Mouse (Mus musculus): Measurements from ENCODE around the gene Krt23. TPM values are rescaled to one million over a fixed set of nuclear protein-coding genes. Genes with fewer than 3 reads are reported as not detected.

The Krt23 gene
- polyA plus RNA-seq, 1 experiment from 2014 or later, result 0.81 TPM

DNA sequence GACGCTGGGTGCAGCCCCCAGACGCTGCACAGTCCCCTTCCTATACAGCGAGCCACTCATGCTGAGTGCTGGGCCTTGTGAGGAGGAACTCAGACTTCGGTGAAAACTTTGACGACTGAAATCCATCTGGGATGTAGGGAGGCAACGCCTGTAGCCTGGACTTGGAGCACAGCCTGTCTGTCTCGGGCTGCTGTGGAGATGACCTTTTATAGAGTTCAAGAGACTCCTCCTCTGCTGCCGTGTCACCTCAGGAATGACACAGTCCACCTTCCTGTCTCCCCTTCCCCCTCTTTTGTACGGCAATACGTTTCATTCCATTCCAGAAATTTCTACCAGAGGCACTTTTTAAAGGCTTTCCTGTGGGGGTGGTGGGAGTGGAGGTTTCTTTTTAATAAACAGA lies 55.0 kb downstream of the Krt23 start, which contains the start of gene Krt20:
Gene Krt20 (minus strand): TSS at position 179 of the 400 bp plus-strand sequence.
- Histone ChIP-seq H3K36me3 (no peaks in the 10 kb centered on the region), H3K27me3 (ENCODE audit: low read depth, poor library complexity, severe bottlenecking) (no peaks in the 10 kb centered on the region), H3K9me3 (replicated peaks) (no peaks in the 10 kb centered on the region), H3K4me1 (peaks cover 22% of the 10 kb centered on the region), H3K27ac (no peak within 1 kb of the TSS), H3K4me3 (no peak within 1 kb of the TSS)
- WGBS, result 46% methylated on average over 10 of the region's 10 CpGs
- DNase-seq (ENCODE audit: low spot score), result no peak

DNA sequence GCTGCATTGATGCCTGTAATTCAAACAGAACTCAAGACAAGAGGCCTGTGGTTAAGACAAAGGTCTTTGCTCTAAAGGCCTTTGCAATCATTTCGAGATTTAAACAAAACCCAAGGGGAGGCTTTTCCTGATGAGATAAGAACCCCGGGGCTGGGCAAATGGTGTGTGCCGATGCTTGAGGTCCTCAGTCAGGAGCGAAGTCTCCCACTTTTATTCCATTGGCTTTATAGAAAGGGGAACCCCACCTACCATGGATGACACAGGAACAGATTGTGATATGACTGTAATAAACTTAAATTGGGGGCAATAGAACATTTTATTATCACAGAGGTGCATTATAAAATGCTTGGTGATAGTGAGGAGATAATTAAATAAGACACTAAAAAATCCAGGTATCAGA lies 56.3 kb downstream of the Krt23 start:
- Histone ChIP-seq H3K36me3 (no peaks in the 10 kb centered on the region), H3K9me3 (replicated peaks) (no peaks in the 10 kb centered on the region), H3K27ac (no peak overlapping the region), H3K4me3 (no peak overlapping the region), H3K4me1 (peaks cover 22% of the 10 kb centered on the region), H3K27me3 (ENCODE audit: low read depth, poor library complexity, severe bottlenecking) (no peaks in the 10 kb centered on the region)
- WGBS, result 88% methylated on average over 4 of the region's 4 CpGs
- no peak for DNase-seq (ENCODE audit: low spot score)

DNA sequence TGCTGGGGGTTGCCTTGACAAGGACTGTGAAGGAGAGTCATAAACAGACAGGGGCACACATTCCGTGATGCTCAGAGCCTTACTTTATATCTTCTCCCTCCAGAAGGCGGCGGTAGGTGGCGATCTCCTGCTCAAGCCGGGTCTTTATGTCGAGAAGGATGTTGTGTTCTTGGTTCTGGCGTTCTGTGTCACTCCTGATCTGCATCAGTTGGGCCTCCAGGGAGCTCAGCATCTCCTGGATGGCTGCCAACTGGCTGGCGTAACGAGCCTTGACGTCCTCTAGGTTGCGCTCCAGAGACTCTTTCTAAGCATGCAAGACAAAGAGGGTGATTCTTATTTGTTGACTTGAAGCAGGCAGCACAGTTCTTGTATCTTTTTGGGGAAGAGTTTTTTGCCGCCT lies 62.3 kb downstream of the Krt23 start:
- H3K4me1 ChIP-seq, result no peaks in the 10 kb centered on the region
- no peak for DNase-seq (ENCODE audit: low spot score)
- WGBS, result 55% methylated on average over 12 of the region's 12 CpGs
- no peaks in the 10 kb centered on the region for H3K9me3 ChIP-seq (replicated peaks)
- H3K27me3 ChIP-seq (ENCODE audit: low read depth, poor library complexity, severe bottlenecking), result no peaks in the 10 kb centered on the region
- no peaks in the 10 kb centered on the region for H3K36me3 ChIP-seq
- H3K4me3 ChIP-seq, result no peak overlapping the region
- no peak overlapping the region for H3K27ac ChIP-seq

Other genes with a start within 250 kb of the Krt23 start
- gene Krt222, start 249.1 kb downstream of the Krt23 start, polyA plus RNA-seq (2016; fragmentation: Nextera tagmentation; extraction: Ambion mirVana), result 0.20 and 0.25 TPM in 2 replicates
- gene Krt24, start 207.9 kb downstream of the Krt23 start, polyA plus RNA-seq (2016; fragmentation: Nextera tagmentation; extraction: Ambion mirVana), result 0.23 TPM in 1 of 2 replicates, not detected in the other
- not detected in 2 replicates for gene Krt25, start 170.2 kb downstream of the Krt23 start, polyA plus RNA-seq (2016; fragmentation: Nextera tagmentation; extraction: Ambion mirVana)
- gene Krt26, start 155.2 kb downstream of the Krt23 start, polyA plus RNA-seq (2016; fragmentation: Nextera tagmentation; extraction: Ambion mirVana), result not detected in 2 replicates
- gene Krt27, start 142.0 kb downstream of the Krt23 start, polyA plus RNA-seq (2016; fragmentation: Nextera tagmentation; extraction: Ambion mirVana), result not detected in 2 replicates
- gene Krt28, start 118.2 kb downstream of the Krt23 start, polyA plus RNA-seq (2016; fragmentation: Nextera tagmentation; extraction: Ambion mirVana), result 0.11 and 0.20 TPM in 2 replicates
- 18.7 and 20.5 TPM in 2 replicates for gene Krt10, start 103.8 kb downstream of the Krt23 start, polyA plus RNA-seq (2016; fragmentation: Nextera tagmentation; extraction: Ambion mirVana)
- not detected in 2 replicates for gene Krt12, start 70.9 kb downstream of the Krt23 start, polyA plus RNA-seq (2016; fragmentation: Nextera tagmentation; extraction: Ambion mirVana)
- 0.26 and 0.59 TPM in 2 replicates for gene Krt20, start 55.0 kb downstream of the Krt23 start, polyA plus RNA-seq (2016; fragmentation: Nextera tagmentation; extraction: Ambion mirVana)
- 0.16 and 0.20 TPM in 2 replicates for gene Krt39, start 28.2 kb upstream of the Krt23 start, polyA plus RNA-seq (2016; fragmentation: Nextera tagmentation; extraction: Ambion mirVana)
- not detected in 2 replicates for gene Krt40, start 50.0 kb upstream of the Krt23 start, polyA plus RNA-seq (2016; fragmentation: Nextera tagmentation; extraction: Ambion mirVana)
- gene Krtap3-3, start 57.7 kb upstream of the Krt23 start, polyA plus RNA-seq (2016; fragmentation: Nextera tagmentation; extraction: Ambion mirVana), result not detected in 2 replicates
- not detected in 2 replicates for gene Krtap3-2, start 63.7 kb upstream of the Krt23 start, polyA plus RNA-seq (2016; fragmentation: Nextera tagmentation; extraction: Ambion mirVana)
- gene Gm11939, start 66.3 kb upstream of the Krt23 start, polyA plus RNA-seq (2016; fragmentation: Nextera tagmentation; extraction: Ambion mirVana), result not detected in 2 replicates
- gene Krtap3-1, start 73.5 kb upstream of the Krt23 start, polyA plus RNA-seq (2016; fragmentation: Nextera tagmentation; extraction: Ambion mirVana), result not detected in 2 replicates
- not detected in 2 replicates for gene Krtap1-5, start 87.9 kb upstream of the Krt23 start, polyA plus RNA-seq (2016; fragmentation: Nextera tagmentation; extraction: Ambion mirVana)
- not detected in 2 replicates for gene Krtap1-4, start 90.5 kb upstream of the Krt23 start, polyA plus RNA-seq (2016; fragmentation: Nextera tagmentation; extraction: Ambion mirVana)
- gene Krtap1-3, start 98.2 kb upstream of the Krt23 start, polyA plus RNA-seq (2016; fragmentation: Nextera tagmentation; extraction: Ambion mirVana), result not detected in 2 replicates
- gene Krtap9-3, start 105.0 kb upstream of the Krt23 start, polyA plus RNA-seq (2016; fragmentation: Nextera tagmentation; extraction: Ambion mirVana), result not detected in 2 replicates
- gene Gm11938, start 110.2 kb upstream of the Krt23 start, polyA plus RNA-seq (2016; fragmentation: Nextera tagmentation; extraction: Ambion mirVana), result not detected in 2 replicates
- gene Gm11937, start 117.1 kb upstream of the Krt23 start, polyA plus RNA-seq (2016; fragmentation: Nextera tagmentation; extraction: Ambion mirVana), result not detected in 2 replicates
- not detected in 2 replicates for gene Krtap2-4, start 121.7 kb upstream of the Krt23 start, polyA plus RNA-seq (2016; fragmentation: Nextera tagmentation; extraction: Ambion mirVana)
- gene Gm11562, start 127.3 kb upstream of the Krt23 start, polyA plus RNA-seq (2016; fragmentation: Nextera tagmentation; extraction: Ambion mirVana), result not detected in 2 replicates
- gene Krtap4-1, start 135.1 kb upstream of the Krt23 start, polyA plus RNA-seq (2016; fragmentation: Nextera tagmentation; extraction: Ambion mirVana), result not detected in 2 replicates
- not detected in 2 replicates for gene Krtap4-2, start 141.9 kb upstream of the Krt23 start, polyA plus RNA-seq (2016; fragmentation: Nextera tagmentation; extraction: Ambion mirVana)
- not detected in 2 replicates for gene Krtap4-7, start 151.0 kb upstream of the Krt23 start, polyA plus RNA-seq (2016; fragmentation: Nextera tagmentation; extraction: Ambion mirVana)
- gene Gm11555, start 157.1 kb upstream of the Krt23 start, polyA plus RNA-seq (2016; fragmentation: Nextera tagmentation; extraction: Ambion mirVana), result not detected in 2 replicates
- not detected in 2 replicates for gene Gm11563, start 165.8 kb upstream of the Krt23 start, polyA plus RNA-seq (2016; fragmentation: Nextera tagmentation; extraction: Ambion mirVana)
- not detected in 2 replicates for gene Krtap4-6, start 172.8 kb upstream of the Krt23 start, polyA plus RNA-seq (2016; fragmentation: Nextera tagmentation; extraction: Ambion mirVana)
- not detected in 2 replicates for gene Gm14190, start 197.6 kb upstream of the Krt23 start, polyA plus RNA-seq (2016; fragmentation: Nextera tagmentation; extraction: Ambion mirVana)
- gene Gm14180, start 241.2 kb upstream of the Krt23 start, polyA plus RNA-seq (2016; fragmentation: Nextera tagmentation; extraction: Ambion mirVana), result not detected in 2 replicates

Data from limb, embryonic 10.5 days (tissue).